Mouse (Mus musculus) C2C12 (cell line): Measurements from ENCODE around the gene Vax1. TPM values are rescaled to one million over a fixed set of nuclear protein-coding genes. Genes with fewer than 3 reads are reported as not detected.

Experiments
- H3K27me3 ChIP-seq: one replicate; pipeline ENCODE4 v1.6.1; 2011; ENCODE audit not compliant: control insufficient read depth, insufficient read depth, insufficient read length
- H3K36me3 ChIP-seq: one replicate; pipeline ENCODE4 v1.6.1; 2011; ENCODE audit not compliant: control insufficient read depth, insufficient read depth
- H3K4me3 ChIP-seq: one replicate; pipeline ENCODE4 v1.5.1; 2011; ENCODE audit warnings: mild to moderate bottlenecking, control low read depth; ENCODE audit not compliant: poor library complexity, insufficient read depth, severe bottlenecking
- H3K79me2 ChIP-seq: one replicate; pipeline ENCODE4 v1.6.1; 2011; ENCODE audit not compliant: control insufficient read depth, insufficient read depth
- H3K79me3 ChIP-seq: one replicate; pipeline ENCODE4 v1.6.1; 2011; ENCODE audit warnings: low read depth, control low read depth
- H3ac ChIP-seq: one replicate; pipeline ENCODE3; 2011; ENCODE audit warnings: low read depth; ENCODE audit not compliant: control insufficient read depth, insufficient read length
- CEBPB ChIP-seq: IDR thresholded peaks from one replicate; pipeline ENCODE4 v1.6.1; 2011; ENCODE audit warnings: low read depth, mild to moderate bottlenecking, control low read depth, moderate library complexity
- CTCF ChIP-seq: IDR thresholded peaks from one replicate; pipeline ENCODE4 v1.5.1; 2011; ENCODE audit not compliant: control insufficient read depth, insufficient read depth, insufficient read length
- FOSL1 ChIP-seq: IDR thresholded peaks from one replicate; pipeline ENCODE4 v1.8.0; 2011; ENCODE audit warnings: mild to moderate bottlenecking, low read length; ENCODE audit not compliant: poor library complexity, insufficient read depth, severe bottlenecking
- MAX ChIP-seq: IDR thresholded peaks from one replicate; pipeline ENCODE4 v1.6.1; 2011; ENCODE audit warnings: mild to moderate bottlenecking, control low read depth
- MYOD1 ChIP-seq: IDR thresholded peaks from one replicate; pipeline ENCODE4 v1.6.1; 2011; ENCODE audit warnings: low read depth; ENCODE audit not compliant: control insufficient read depth, insufficient read length
- MYOG ChIP-seq: IDR thresholded peaks from one replicate; pipeline ENCODE4 v1.6.1; 2011; ENCODE audit not compliant: control insufficient read depth, insufficient read length; ENCODE audit errors: extremely low read depth
- USF1 ChIP-seq: IDR thresholded peaks from one replicate; pipeline ENCODE4 v1.6.1; 2011; ENCODE audit warnings: low read depth, mild to moderate bottlenecking, control low read depth, moderate library complexity
- polyA plus RNA-seq: library from polyadenylated mRNA; unstranded; fragments of >200 nt; fragmentation: generic; extraction: Trizol; gene quantifications from one replicate; pipeline ENCODE4 v1.2.1, GENCODE M21; 2012; ENCODE audit warnings: missing spikeins

Gene Vax1
- polyA plus RNA-seq, 1 experiment: not detected

DNA sequence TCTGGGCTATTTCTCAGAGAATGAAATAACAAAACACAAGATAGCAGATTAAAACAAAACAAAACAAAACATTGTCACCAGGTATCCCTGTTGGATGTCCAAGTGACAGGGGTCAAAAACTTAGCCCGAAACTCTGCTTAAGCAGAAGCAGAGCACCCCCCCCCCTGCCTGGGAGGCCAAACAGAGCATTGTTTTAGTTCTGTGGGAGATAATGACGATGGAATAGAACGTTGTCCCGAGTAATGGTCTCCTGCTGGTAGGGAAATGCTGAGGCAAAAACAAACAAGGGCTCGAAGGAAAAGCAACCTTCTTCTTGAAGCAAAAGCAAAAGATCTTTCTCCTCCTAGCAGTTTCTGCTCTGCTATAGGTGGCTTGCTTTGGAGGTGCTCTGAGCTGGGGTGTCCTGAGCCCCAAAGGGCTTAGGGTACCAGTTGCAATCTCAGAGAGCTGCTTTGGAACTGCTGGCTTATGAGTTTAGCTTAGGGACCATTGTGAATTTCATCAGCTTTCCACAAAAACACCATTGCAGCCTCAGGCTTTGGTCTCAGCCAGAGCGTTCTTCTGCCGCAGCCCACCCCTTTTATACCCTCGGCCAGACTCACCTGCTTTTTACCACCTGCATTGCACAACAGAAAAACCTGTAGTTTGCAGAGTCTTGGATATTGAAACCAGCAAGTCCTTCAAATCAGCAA is 20.7 kb upstream of the Vax1 start:
- Histone ChIP-seq H3K79me3 (no peaks in the 10 kb centered on the region), H3K36me3 (no peaks in the 10 kb centered on the region), H3ac (no peak overlapping the region), H3K79me2 (no peaks in the 10 kb centered on the region), H3K27me3 (peaks cover 14% of the 10 kb centered on the region), H3K4me3 (no peak overlapping the region)
- no peak for TF ChIP-seq MAX
- TF ChIP-seq FOSL1: no peak
- no peak for TF ChIP-seq USF1
- no peak for TF ChIP-seq CTCF
- no peak for TF ChIP-seq MYOD1
- TF ChIP-seq MYOG: no peak
- no peak for TF ChIP-seq CEBPB

DNA sequence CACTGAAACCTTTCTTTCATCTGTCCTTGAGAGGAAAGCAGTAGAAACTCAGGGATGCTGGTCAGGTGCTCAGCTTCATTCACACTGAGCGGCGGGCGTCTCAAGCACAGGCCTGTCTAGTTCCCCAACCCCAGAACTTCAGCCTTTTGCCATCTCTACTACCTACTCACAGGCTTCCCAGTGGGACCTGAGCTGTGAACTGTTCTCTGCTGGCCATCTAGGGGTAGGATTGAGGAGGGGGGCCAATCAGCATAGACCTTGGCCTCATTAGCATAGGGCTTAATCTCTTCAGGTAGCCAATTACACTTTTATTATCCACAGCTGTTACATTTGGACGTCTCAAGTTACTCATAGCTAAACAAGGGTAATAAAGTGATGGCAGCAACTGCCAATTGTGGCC is 19.1 kb upstream of the Vax1 start:
- TF ChIP-seq FOSL1: no peak
- TF ChIP-seq MYOG: no peak
- TF ChIP-seq USF1: no peak
- TF ChIP-seq MYOD1: no peak
- TF ChIP-seq CTCF: no peak
- no peak for TF ChIP-seq CEBPB
- Histone ChIP-seq H3K36me3 (no peaks in the 10 kb centered on the region), H3K27me3 (peaks cover 14% of the 10 kb centered on the region)

DNA sequence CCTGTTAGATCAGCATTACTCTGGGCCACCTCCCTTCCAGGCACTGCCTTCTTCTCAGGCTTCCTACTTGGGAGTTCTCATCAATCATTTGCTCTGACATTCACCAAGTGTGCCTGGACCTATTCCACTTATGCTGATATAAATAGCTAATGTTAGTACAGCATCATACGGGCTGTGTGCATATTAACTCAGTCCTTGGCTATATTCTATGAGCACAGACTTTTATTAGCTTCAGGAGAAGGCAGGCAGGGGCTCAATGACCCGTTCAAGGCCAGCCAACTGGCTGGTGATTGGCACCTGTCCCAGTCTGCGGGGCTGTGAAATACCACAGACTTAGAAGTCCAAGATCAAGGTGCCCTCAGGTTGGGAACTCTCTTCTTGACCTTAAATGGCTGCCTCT is 14.1 kb upstream of the Vax1 start:
- TF ChIP-seq MYOD1: no peak
- TF ChIP-seq USF1: no peak
- TF ChIP-seq FOSL1: no peak
- no peak for TF ChIP-seq MAX
- TF ChIP-seq CEBPB: no peak
- TF ChIP-seq MYOG: no peak
- Histone ChIP-seq H3K4me3 (no peak overlapping the region), H3K79me2 (no peaks in the 10 kb centered on the region), H3K27me3 (peaks cover 10% of the 10 kb centered on the region), H3ac (no peak overlapping the region), H3K79me3 (no peaks in the 10 kb centered on the region), H3K36me3 (no peaks in the 10 kb centered on the region)

More for the DNA sequence above, 19.1 kb upstream of the Vax1 start:
- Histone ChIP-seq H3K4me3 (no peak overlapping the region), H3K79me3 (no peaks in the 10 kb centered on the region), H3K79me2 (no peaks in the 10 kb centered on the region), H3ac (no peak overlapping the region)

DNA sequence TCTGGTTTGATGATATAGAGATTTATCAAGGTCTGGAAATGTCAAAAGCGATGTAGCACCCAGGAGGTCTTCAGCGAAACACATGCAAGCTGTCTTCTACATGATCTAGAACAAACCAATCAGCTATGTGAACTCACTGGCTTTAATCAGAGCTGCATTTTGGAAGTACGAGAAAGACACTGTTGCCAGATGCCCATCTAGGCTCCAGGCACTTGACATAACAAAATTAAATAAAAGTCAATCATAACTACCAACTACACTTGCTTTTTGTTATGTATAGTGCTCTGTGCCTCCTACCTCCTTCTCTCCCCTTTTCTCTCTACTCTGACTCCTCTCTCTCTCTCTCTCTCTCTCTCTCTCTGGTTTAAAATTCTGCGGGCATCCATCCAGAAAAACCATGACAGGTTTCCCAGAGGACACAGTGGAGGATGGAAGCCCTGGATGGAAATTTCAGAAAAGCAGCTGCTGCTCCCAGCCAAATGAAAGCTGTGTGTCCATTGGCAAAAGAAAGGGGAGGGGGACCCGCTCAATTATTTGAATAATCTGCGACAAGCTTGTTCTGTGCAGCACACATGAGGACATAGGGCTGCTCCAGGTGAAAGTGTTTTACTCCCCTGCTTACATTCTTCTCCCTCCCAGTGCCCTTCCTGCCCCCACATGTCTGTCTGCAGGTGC is 3.6 kb upstream of the Vax1 start:
- no peak for TF ChIP-seq CTCF
- TF ChIP-seq MYOD1: no peak
- TF ChIP-seq MAX: no peak
- no peak for TF ChIP-seq USF1
- Histone ChIP-seq H3K36me3 (no peaks in the 10 kb centered on the region), H3K27me3 (peaks cover 50% of the 10 kb centered on the region)

DNA sequence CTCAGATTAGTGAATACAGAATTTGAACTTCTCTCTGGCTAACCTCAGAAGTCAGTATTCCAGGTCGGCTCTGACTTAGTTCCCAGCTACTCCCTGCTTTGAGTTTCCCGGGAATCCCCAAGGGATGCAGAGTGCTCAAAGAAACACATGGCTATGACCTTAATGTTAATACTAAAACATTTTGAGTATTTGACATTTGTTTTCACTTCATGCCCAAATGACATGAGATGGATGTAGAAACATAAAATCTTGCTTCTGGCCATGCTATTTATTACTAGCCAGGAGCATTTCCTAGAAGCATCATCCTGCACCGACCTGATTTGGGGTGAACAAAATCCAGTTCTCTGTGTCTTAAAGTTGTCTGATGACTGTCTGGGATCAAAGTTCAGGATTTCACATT is 2.9 kb upstream of the Vax1 start:
- TF ChIP-seq USF1 (no peak), CEBPB (no peak), MAX (no peak), CTCF (no peak), MYOD1 (no peak), MYOG (no peak), FOSL1 (no peak)
- H3K27me3 ChIP-seq: peaks cover 57% of the 10 kb centered on the region
- no peaks in the 10 kb centered on the region for H3K36me3 ChIP-seq

More for the DNA sequence above, 3.6 kb upstream of the Vax1 start:
- H3K4me3 ChIP-seq: no peak overlapping the region
- H3K79me2 ChIP-seq: no peaks in the 10 kb centered on the region
- H3K79me3 ChIP-seq: no peaks in the 10 kb centered on the region
- H3ac ChIP-seq: no peak overlapping the region

DNA sequence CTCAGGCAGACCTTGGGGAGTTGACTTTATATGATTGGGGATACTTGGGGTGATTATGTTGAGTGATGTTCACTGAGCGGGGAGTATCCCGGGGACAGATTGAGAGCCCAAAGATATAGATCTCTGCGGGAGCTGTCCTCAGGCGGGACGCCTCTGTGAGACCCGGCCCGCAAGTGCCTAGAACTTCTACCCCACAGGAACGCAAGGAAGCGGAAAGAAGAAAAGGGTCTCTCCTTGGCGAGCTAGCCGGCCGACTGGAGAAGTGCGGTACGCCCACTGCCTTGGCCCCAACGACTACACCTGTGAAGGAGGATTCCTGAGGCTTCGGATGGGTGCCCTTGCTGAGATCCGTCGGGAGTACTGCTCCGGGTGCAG is 2.0 kb upstream of the Vax1 start:
- no peak for TF ChIP-seq MYOD1
- no peak for TF ChIP-seq MAX
- no peak for TF ChIP-seq FOSL1
- no peak for TF ChIP-seq CEBPB
- TF ChIP-seq MYOG: no peak
- no peak for TF ChIP-seq CTCF
- no peak for TF ChIP-seq USF1
- Histone ChIP-seq H3K79me3 (no peaks in the 10 kb centered on the region), H3K36me3 (no peaks in the 10 kb centered on the region), H3K4me3 (no peak overlapping the region), H3K27me3 (peaks cover 64% of the 10 kb centered on the region), H3K79me2 (no peaks in the 10 kb centered on the region), H3ac (no peak overlapping the region)

More for the DNA sequence above, 2.9 kb upstream of the Vax1 start:
- Histone ChIP-seq H3K4me3 (no peak overlapping the region), H3K79me2 (no peaks in the 10 kb centered on the region), H3K79me3 (no peaks in the 10 kb centered on the region), H3ac (no peak overlapping the region)
